Mouse (Mus musculus) C2C12 (cell line): ENCODE measurements around the gene Fbxo47.

ENCODE experiments used
- CEBPB ChIP-seq: IDR thresholded peaks from one replicate; pipeline ENCODE4 v1.6.1; 2011; ENCODE audit warnings: low read depth, mild to moderate bottlenecking, control low read depth, moderate library complexity
- CTCF ChIP-seq: IDR thresholded peaks from one replicate; pipeline ENCODE4 v1.5.1; 2011; ENCODE audit not compliant: control insufficient read depth, insufficient read depth, insufficient read length
- FOSL1 ChIP-seq: IDR thresholded peaks from one replicate; pipeline ENCODE4 v1.8.0; 2011; ENCODE audit warnings: mild to moderate bottlenecking, low read length; ENCODE audit not compliant: poor library complexity, insufficient read depth, severe bottlenecking
- MAX ChIP-seq: IDR thresholded peaks from one replicate; pipeline ENCODE4 v1.6.1; 2011; ENCODE audit warnings: mild to moderate bottlenecking, control low read depth
- MYOD1 ChIP-seq: IDR thresholded peaks from one replicate; pipeline ENCODE4 v1.6.1; 2011; ENCODE audit warnings: low read depth; ENCODE audit not compliant: control insufficient read depth, insufficient read length
- MYOG ChIP-seq: IDR thresholded peaks from one replicate; pipeline ENCODE4 v1.6.1; 2011; ENCODE audit not compliant: control insufficient read depth, insufficient read length; ENCODE audit errors: extremely low read depth
- USF1 ChIP-seq: IDR thresholded peaks from one replicate; pipeline ENCODE4 v1.6.1; 2011; ENCODE audit warnings: low read depth, mild to moderate bottlenecking, control low read depth, moderate library complexity

DNA sequence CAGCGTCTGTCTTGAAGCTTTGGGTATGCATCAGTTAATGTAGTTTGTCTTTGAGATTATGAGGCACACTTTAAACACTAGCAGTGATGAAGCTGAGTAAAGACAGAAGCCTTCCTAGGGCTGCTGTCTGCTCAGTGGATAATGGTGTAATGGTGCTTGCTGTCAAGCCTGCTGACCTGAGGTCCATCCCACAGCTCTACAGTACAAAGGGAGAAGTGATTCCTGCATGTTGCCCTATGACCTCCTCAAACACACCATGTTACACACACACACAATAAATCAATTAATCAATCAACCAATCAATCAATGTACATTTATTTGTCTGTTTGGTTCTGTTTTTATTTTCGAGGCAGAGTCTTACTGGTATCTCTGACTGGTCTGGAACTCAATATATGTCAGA, 21.8 kb downstream of the Fbxo47 start:
- TF ChIP-seq MYOD1 (no peak), CTCF (no peak), FOSL1 (no peak), USF1 (no peak), MAX (no peak), CEBPB (no peak), MYOG (no peak)
